Mouse (Mus musculus) heart, postnatal 0 days (tissue): Measurements from ENCODE around the gene Cubn.

Experiments
- CTCF ChIP-seq: IDR thresholded peaks from 2 replicates; pipeline ENCODE4 v1.5.1; 2016; ENCODE audit warnings: antibody characterized with exemption, control low read depth, low read depth
- EP300 ChIP-seq: IDR thresholded peaks from 2 replicates; pipeline ENCODE4 v1.6.1; 2016; ENCODE audit warnings: antibody characterized with exemption, low read depth

DNA sequence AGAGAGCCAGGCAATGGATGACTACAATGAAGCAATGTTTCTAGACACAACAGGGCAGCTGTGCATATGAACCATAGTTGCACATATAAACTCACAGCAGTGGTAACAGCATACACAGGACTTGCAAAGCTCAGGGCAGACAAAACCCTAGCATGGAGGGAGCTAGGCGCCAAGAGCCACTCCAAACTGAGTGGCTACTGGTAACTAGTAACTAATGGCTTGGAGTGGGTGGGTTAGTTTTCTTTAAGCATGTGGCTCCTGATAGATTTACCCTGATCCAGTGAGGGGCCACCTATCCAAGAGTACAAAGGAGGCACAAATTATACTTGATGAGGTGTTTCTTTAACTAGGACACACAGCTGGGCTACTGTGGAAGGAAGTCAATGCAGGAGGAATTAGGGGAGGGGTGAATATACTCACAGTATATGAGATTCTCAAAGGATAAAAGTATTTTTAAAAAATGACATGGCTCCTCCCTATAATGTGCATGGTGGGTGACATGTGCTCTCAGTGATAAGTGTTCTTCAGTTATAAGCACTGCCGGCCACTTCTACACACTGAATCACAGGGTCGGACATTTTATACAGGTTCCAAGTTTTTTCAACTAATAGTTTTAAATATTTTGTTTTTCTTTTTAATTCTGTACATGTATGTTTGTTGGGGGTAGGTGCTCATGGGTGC is 37.8 kb upstream of the Cubn start:
- TF ChIP-seq CTCF (no peak), EP300 (no peak)
